In genomic region chr13:21931740-21932139, GRCm38 (mm10) we compare ENCODE assay signal across 34 mouse cellular contexts. TPM values are rescaled to one million over a fixed set of nuclear protein-coding genes. Genes with fewer than 3 reads are reported as not detected.
A peak's percentile ranks its signal among the peaks of the same experiment; 100 is the strongest.
DNase-seq lines count a peak whose midpoint lies in the region; ATAC-seq and TF ChIP-seq lines count a peak whose summit lies in the region.
"Had no signal": no experiment of that assay in that cellular context is flagged by ENCODE, and none has a peak within 500 bp of the region (broad histone marks: within the 10 kb centered on the region; RNA-seq: fewer than 3 reads in every experiment).

No protein-coding gene starts in this region.

- H3K9me3 ChIP-seq in heart, embryonic 10.5 days = no peaks in the 10 kb centered on the region
- no peaks in the 10 kb centered on the region for H3K9me3 ChIP-seq in liver, embryonic 11.5 days (ENCODE audit: control insufficient read depth, low read length)
- H3K9me3 ChIP-seq in E14TG2a.4 (ENCODE audit: low read length) = no peaks in the 10 kb centered on the region
- no peaks in the 10 kb centered on the region for H3K9me3 ChIP-seq in limb, embryonic 10.5 days (replicated peaks)
- H3K9me3 ChIP-seq: embryonic facial prominence, embryonic 13.5 days; intestine, embryonic 15.5 days; limb, embryonic 13.5 days; stomach, embryonic 15.5 days had no signal

- peak overlapping the region; percentile 61 for H3K4me2 ChIP-seq in liver, embryonic 11.5 days
- H3K4me2 ChIP-seq: embryonic facial prominence, embryonic 13.5 days; intestine, embryonic 15.5 days; limb, embryonic 13.5 days; stomach, embryonic 15.5 days had no signal

- H3K4me1 ChIP-seq in heart, embryonic 10.5 days = 0 out of 2 replicates have a peak, but pooled peaks cover 3% of the 10 kb centered on the region
- peaks cover 18% of the 10 kb centered on the region for H3K4me1 ChIP-seq in liver, embryonic 11.5 days (replicated peaks; ENCODE audit: control insufficient read depth, insufficient read depth, low read length)
- H3K4me1 ChIP-seq in E14TG2a.4 (replicated peaks; ENCODE audit: low read depth, low read length) = peaks cover 65% of the 10 kb centered on the region
- peaks cover 18% of the 10 kb centered on the region for H3K4me1 ChIP-seq in limb, embryonic 10.5 days
- H3K4me1 ChIP-seq: intestine, embryonic 15.5 days had no signal

- no peak overlapping the region for H3K9ac ChIP-seq in liver, embryonic 11.5 days (ENCODE audit: low read depth, low read length)
- H3K9ac ChIP-seq: embryonic facial prominence, embryonic 13.5 days; intestine, embryonic 15.5 days; limb, embryonic 13.5 days; stomach, embryonic 15.5 days had no signal

- H3K27me3 ChIP-seq in heart, embryonic 10.5 days (ENCODE audit: insufficient read depth, poor library complexity, severe bottlenecking) = no peaks in the 10 kb centered on the region
- no peaks in the 10 kb centered on the region for H3K27me3 ChIP-seq in liver, embryonic 11.5 days (replicated peaks; ENCODE audit: control insufficient read depth, insufficient read depth, low read length)
- H3K27me3 ChIP-seq in E14TG2a.4 (ENCODE audit: insufficient read depth, low read length) = no peaks in the 10 kb centered on the region
- no peaks in the 10 kb centered on the region for H3K27me3 ChIP-seq in limb, embryonic 10.5 days (ENCODE audit: low read depth, poor library complexity, severe bottlenecking)
- H3K27me3 ChIP-seq: embryonic facial prominence, embryonic 13.5 days; intestine, embryonic 15.5 days; limb, embryonic 13.5 days; stomach, embryonic 15.5 days had no signal

- no peak for TF ChIP-seq CTCF in E14TG2a.4 (conservative IDR thresholded peaks at IDR 0.05; ENCODE audit: low read length)

- intact Hi-C loops in heart, postnatal 25 days (cut with DNase I) = no loop called here

- peak overlapping the region; percentile 46 for H3K4me3 ChIP-seq in heart, embryonic 10.5 days
- H3K4me3 ChIP-seq in liver, embryonic 11.5 days (ENCODE audit: low read depth, low read length) = peak overlapping the region; percentile 36
- peak overlapping the region; percentile 48 for H3K4me3 ChIP-seq in E14TG2a.4 (replicated peaks; ENCODE audit: low read length)
- peak overlapping the region; percentile 13; the same call in 1 of the 2 replicates for H3K4me3 ChIP-seq in limb, embryonic 10.5 days
- H3K4me3 ChIP-seq: embryonic facial prominence, embryonic 13.5 days; heart, adult 2 months; intestine, embryonic 15.5 days; limb, embryonic 13.5 days; stomach, embryonic 15.5 days had no signal

- no peak for ATAC-seq in liver, embryonic 11.5 days (replicated peaks; ENCODE audit: low FRiP score)
- ATAC-seq in monocyte, adult 5-6 weeks (replicated peaks; ENCODE audit: insufficient number of reproducible peaks, low FRiP score, low TSS enrichment, poor library complexity, severe bottlenecking) = no peak
- ATAC-seq: forebrain, embryonic 16.5 days; intestine, embryonic 15.5 days; lung, postnatal 0 days had no signal

- H3K36me3 ChIP-seq in heart, embryonic 10.5 days = no peaks in the 10 kb centered on the region
- no peaks in the 10 kb centered on the region for H3K36me3 ChIP-seq in liver, embryonic 11.5 days (ENCODE audit: control insufficient read depth, insufficient read depth, low read length)
- H3K36me3 ChIP-seq in E14TG2a.4 (ENCODE audit: insufficient read depth, low read length) = no peaks in the 10 kb centered on the region
- no peaks in the 10 kb centered on the region for H3K36me3 ChIP-seq in limb, embryonic 10.5 days
- H3K36me3 ChIP-seq: embryonic facial prominence, embryonic 13.5 days; intestine, embryonic 15.5 days; limb, embryonic 13.5 days; stomach, embryonic 15.5 days had no signal

- no peak overlapping the region for H3K27ac ChIP-seq in heart, embryonic 10.5 days
- H3K27ac ChIP-seq in liver, embryonic 11.5 days (ENCODE audit: low read depth, low read length) = no peak overlapping the region
- no peak overlapping the region for H3K27ac ChIP-seq in limb, embryonic 10.5 days
- H3K27ac ChIP-seq: embryonic facial prominence, embryonic 13.5 days; heart, adult 2 months; intestine, embryonic 15.5 days; kidney, postnatal 0 days; limb, embryonic 13.5 days; macrophage; stomach, embryonic 15.5 days had no signal

- 35% methylated on average over 6 of the region's 6 CpGs for WGBS in heart, embryonic 10.5 days
- WGBS in liver, embryonic 11.5 days = 42% methylated on average over 6 of the region's 6 CpGs
- 41% methylated on average over 6 of the region's 6 CpGs for WGBS in limb, embryonic 10.5 days

- peak; percentile 50 for DNase-seq in heart, embryonic 10.5 days (ENCODE audit: low spot score)
- DNase-seq in heart, postnatal 25 days (ENCODE audit: low spot score) = no peak
- DNase-seq in liver, embryonic 11.5 days (ENCODE audit: low spot score) = no peak
- DNase-seq in liver (no peak), adipocyte (ENCODE audit: low spot score) (no peak)
- no peak for DNase-seq in limb, embryonic 10.5 days (ENCODE audit: low spot score)
- DNase-seq: adrenal gland, postnatal 14 days; cerebellum, adult 11 months; cerebellum, adult 9-10 months; cerebellum, postnatal 36 days; heart, adult 2 months; kidney, adult 8-10 months; layer of hippocampus, postnatal 36 days; midbrain, embryonic 14.5 days; right cerebral cortex, postnatal 25 days had no signal

RNA-seq across cellular contexts. Expression of gene Zfp184, which starts 13.2 kb away (rescaled TPM):
- polyA plus RNA-seq in heart, embryonic 10.5 days (2016; fragmentation: Nextera tagmentation; extraction: Ambion mirVana) = 7.4 and 9.1 TPM in 2 replicates
- total RNA-seq in heart, postnatal 25 days (2021) = under 1 TPM; 0.56 to 0.68 TPM
- polyA plus RNA-seq in liver, embryonic 11.5 days (2014; fragmentation: Nextera tagmentation; extraction: Ambion mirVana) = 5.1 and 5.9 TPM in 2 replicates
- 22.4 and 27.0 TPM in 2 replicates for polyA plus RNA-seq in limb, embryonic 10.5 days (2016; fragmentation: Nextera tagmentation; extraction: Ambion mirVana)
- 2.1 to 2.6 TPM in 2 of 3 replicates, not detected in the other for total RNA-seq in monocyte, adult 5-6 weeks (2017)

RNA-seq across cellular contexts. Expression of gene Pom121l2, which starts 49.3 kb away (rescaled TPM):
- polyA plus RNA-seq in heart, embryonic 10.5 days (2016; fragmentation: Nextera tagmentation; extraction: Ambion mirVana) = 0.09 TPM in 1 of 2 replicates, not detected in the other
- not detected for total RNA-seq in heart, postnatal 25 days (2021)
- not detected in 2 replicates for polyA plus RNA-seq in liver, embryonic 11.5 days (2014; fragmentation: Nextera tagmentation; extraction: Ambion mirVana)
- polyA plus RNA-seq in limb, embryonic 10.5 days (2016; fragmentation: Nextera tagmentation; extraction: Ambion mirVana) = 0.14 and 0.28 TPM in 2 replicates
- total RNA-seq in monocyte, adult 5-6 weeks (2017) = 0.32 to 0.78 TPM in 2 of 3 replicates, not detected in the other
- total RNA-seq: adrenal gland, postnatal 14 days; gastrocnemius, adult 8-10 months; gastrocnemius, postnatal 4 days; heart, adult 2 months; layer of hippocampus, postnatal 36 days; left cerebral cortex, postnatal 25 days; megakaryocyte-erythroid progenitor cell, adult 5-6 weeks; neutrophil, adult 5-6 weeks had no signal
- polyA plus RNA-seq: forebrain, embryonic 16.5 days; heart, postnatal 0 days; hindbrain, embryonic 16.5 days; kidney, postnatal 0 days; large intestine, adult 2 months; liver, embryonic 16.5 days; lung, postnatal 0 days; macrophage; midbrain, embryonic 14.5 days had no signal
